Mouse (Mus musculus) ovary, postnatal 14 days (tissue): ENCODE data around the gene Ramac.

Source experiments
- DNase-seq: peaks from one replicate; pipeline ENCODE4 v3.0.0; 2022; ENCODE audit warnings: low spot score

The Ramac gene

GRCm38 (mm10) chr7:81762180-81763109, at the start of gene Ramac:
TSS of gene Ramac (plus strand) at chr7:81762925.
- peak; percentile 75 for DNase-seq

GRCm38 (mm10) chr7:81718657-81719056, 44.1 kb upstream of the Ramac start:
- DNase-seq, result no peak

GRCm38 (mm10) chr7:81719216-81719661, 43.5 kb upstream of the Ramac start:
- no peak for DNase-seq

- no peak for DNase-seq
Measured at GRCm38 (mm10) chr7:81721271-81721670, 41.5 kb upstream of the Ramac start.

GRCm38 (mm10) chr7:81723851-81724250, 38.9 kb upstream of the Ramac start:
- no peak for DNase-seq

GRCm38 (mm10) chr7:81725986-81726727, 36.6 kb upstream of the Ramac start:
- DNase-seq, result no peak

GRCm38 (mm10) chr7:81726728-81727005, 36.1 kb upstream of the Ramac start:
- no peak for DNase-seq

GRCm38 (mm10) chr7:81727716-81728115, 35.0 kb upstream of the Ramac start:
- DNase-seq, result no peak

- DNase-seq, result no peak
Measured at GRCm38 (mm10) chr7:81729787-81730186, 32.9 kb upstream of the Ramac start.

GRCm38 (mm10) chr7:81731181-81731651, 31.5 kb upstream of the Ramac start:
- DNase-seq, result no peak

- no peak for DNase-seq
Measured at GRCm38 (mm10) chr7:81732183-81733089, 30.3 kb upstream of the Ramac start.

- DNase-seq, result no peak
Measured at GRCm38 (mm10) chr7:81735300-81736048, 27.3 kb upstream of the Ramac start.

- DNase-seq, result no peak
Measured at GRCm38 (mm10) chr7:81738720-81739385, 23.9 kb upstream of the Ramac start.

GRCm38 (mm10) chr7:81740010-81740409, 22.7 kb upstream of the Ramac start:
- DNase-seq, result no peak

- DNase-seq, result peak; percentile 9
Measured at GRCm38 (mm10) chr7:81744145-81744544, 18.6 kb upstream of the Ramac start.

- DNase-seq, result no peak
Measured at GRCm38 (mm10) chr7:81747956-81748355, 14.8 kb upstream of the Ramac start.

- peak; percentile 18 for DNase-seq
Measured at GRCm38 (mm10) chr7:81763110-81763845, 553 bp downstream of the Ramac start.

- no peak for DNase-seq
Measured at GRCm38 (mm10) chr7:81772786-81773539, 10.2 kb downstream of the Ramac start.

GRCm38 (mm10) chr7:81775325-81775724, 12.6 kb downstream of the Ramac start:
- no peak for DNase-seq
